Mouse (Mus musculus): ENCODE measurements around the gene Bub1.

Gene Bub1

GRCm38 (mm10) chr2:127774578-127774941 is 57.1 kb downstream of the Bub1 start:
- DNase-seq (ENCODE audit: low spot score): no peak

DNA sequence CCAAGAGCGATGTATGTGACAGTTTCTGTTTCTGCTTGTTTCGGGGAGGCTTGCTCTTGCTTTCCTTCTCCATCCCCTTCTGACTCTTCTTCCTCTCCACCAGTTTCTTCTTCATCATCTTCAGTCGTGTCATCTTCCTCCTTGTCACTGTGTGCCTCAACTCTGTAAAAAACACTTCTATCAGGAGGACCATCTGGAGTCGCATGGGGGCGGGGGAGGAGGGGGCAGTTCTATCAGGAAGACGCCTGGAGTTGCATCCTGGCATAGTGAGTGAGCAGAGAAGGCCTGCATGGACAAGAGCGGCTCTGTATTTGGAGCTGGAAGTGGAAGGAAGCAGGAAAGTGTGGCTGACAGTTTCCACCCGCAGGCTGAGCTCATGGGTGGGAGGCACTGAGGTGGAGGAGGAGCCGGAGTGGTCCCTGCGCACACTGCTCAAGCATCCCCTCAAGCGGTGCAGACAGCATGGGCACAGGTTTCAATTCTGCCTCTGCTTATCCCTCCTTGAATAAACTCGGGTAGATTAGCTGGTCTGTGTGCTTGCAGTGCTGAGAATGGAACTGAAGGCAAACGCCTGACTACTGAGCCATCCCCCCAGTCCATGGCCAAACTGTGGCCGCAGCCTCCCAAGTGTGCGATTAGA is 57.6 kb downstream of the Bub1 start:
- DNase-seq (ENCODE audit: low spot score): no peak

GRCm38 (mm10) chr2:127761587-127761986 is 70.1 kb downstream of the Bub1 start:
- no peak for DNase-seq (ENCODE audit: low spot score)

GRCm38 (mm10) chr2:127760429-127761000 is 71.2 kb downstream of the Bub1 start:
- DNase-seq (ENCODE audit: low spot score): no peak

GRCm38 (mm10) chr2:127760014-127760413 is 71.7 kb downstream of the Bub1 start:
- no peak for DNase-seq (ENCODE audit: low spot score)

GRCm38 (mm10) chr2:127759157-127759880 is 72.3 kb downstream of the Bub1 start:
- DNase-seq (ENCODE audit: low spot score): peak; percentile 50

- peak; percentile 43 for DNase-seq (ENCODE audit: low spot score)
Observed at GRCm38 (mm10) chr2:127757171-127757570, 74.5 kb downstream of the Bub1 start.

DNA sequence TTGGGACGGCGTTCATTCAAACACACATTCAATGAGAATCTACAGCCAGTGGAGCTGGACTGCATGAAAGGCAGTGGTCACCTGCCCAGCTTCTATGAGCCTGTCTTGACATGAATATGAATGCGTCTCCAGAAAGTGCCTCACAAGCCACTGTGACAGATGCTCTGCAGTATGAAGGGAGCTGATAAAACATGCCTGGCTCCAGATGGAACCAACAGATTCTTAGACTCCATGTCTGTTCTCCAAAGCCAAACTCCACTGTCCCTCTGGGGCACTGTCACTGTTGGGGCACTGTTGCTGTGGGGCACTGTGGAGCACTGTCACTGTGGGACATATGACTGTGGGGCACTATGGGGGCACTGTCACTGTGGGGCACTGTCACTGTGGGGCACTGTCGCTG is 77.6 kb downstream of the Bub1 start:
- DNase-seq (ENCODE audit: low spot score): no peak

GRCm38 (mm10) chr2:127751849-127752610 is 79.6 kb downstream of the Bub1 start:
- DNase-seq (ENCODE audit: low spot score): no peak

Measured in ovary, adult 18-20 months (tissue).